Mouse (Mus musculus) intestine, postnatal 0 days (tissue): ENCODE measurements around the gene Tead1. TPM values are rescaled to one million over a fixed set of nuclear protein-coding genes. Genes with fewer than 3 reads are reported as not detected.

Source experiments
- ATAC-seq: fragments of 200-750 bp; cut with Nextera tagmentation; 2 replicates; pipeline ENCODE4 v1.8.0; 2017; ENCODE audit warnings: mild to moderate bottlenecking, moderate TSS enrichment, moderate library complexity
- H3K27ac ChIP-seq: fragments of 300-500 bp; sonication (generic); 2 replicates; pipeline ENCODE4 v1.5.1; 2014; ENCODE audit warnings: mild to moderate bottlenecking, low read depth, low read length, moderate library complexity
- H3K27me3 ChIP-seq: fragments of 300-500 bp; sonication (generic); replicated peaks from 2 replicates; pipeline ENCODE4 v1.6.1; 2014; ENCODE audit warnings: low read length, mixed read lengths; ENCODE audit not compliant: control insufficient read depth, insufficient read depth
- H3K36me3 ChIP-seq: fragments of 300-500 bp; sonication (generic); 2 replicates; pipeline ENCODE4 v1.6.1; 2014; ENCODE audit warnings: mild to moderate bottlenecking, moderate library complexity; ENCODE audit not compliant: control insufficient read depth, insufficient read depth
- H3K4me1 ChIP-seq: fragments of 300-500 bp; sonication (generic); replicated peaks from 2 replicates; pipeline ENCODE4 v1.6.1; 2014; ENCODE audit warnings: antibody characterized with exemption, low read length, mixed read lengths; ENCODE audit not compliant: control insufficient read depth, insufficient read depth
- H3K4me2 ChIP-seq: fragments of 300-500 bp; sonication (generic); replicated peaks from 2 replicates; pipeline ENCODE4 v1.6.1; 2014; ENCODE audit warnings: low read depth, mild to moderate bottlenecking, moderate library complexity
- H3K4me3 ChIP-seq: fragments of 300-500 bp; sonication (generic); 2 replicates; pipeline ENCODE4 v1.5.1; 2014; ENCODE audit warnings: low read depth, low read length
- H3K9ac ChIP-seq: fragments of 300-500 bp; sonication (generic); 2 replicates; pipeline ENCODE4 v1.6.1; 2014; ENCODE audit warnings: mild to moderate bottlenecking, low read depth, low read length
- H3K9me3 ChIP-seq: fragments of 300-500 bp; sonication (generic); 2 replicates; pipeline ENCODE4 v1.6.1; 2016; ENCODE audit warnings: mixed run types; ENCODE audit not compliant: control insufficient read depth
- CTCF ChIP-seq: sonication (generic); IDR thresholded peaks from 2 replicates; pipeline ENCODE4 v1.5.1; 2016; ENCODE audit warnings: low read depth, mild to moderate bottlenecking, control low read depth, antibody characterized with exemption, moderate library complexity
- WGBS: fragments of 180-500 bp; shearing (Covaris S2); extraction: QIAGEN DNeasy Blood & Tissue Kit; methylation state at CpG from one replicate; pipeline ENCODE4 v1.1.7; 2014; 5-methylcytosine and 5-hydroxymethylcytosine counted together
- polyA plus RNA-seq: library from polyadenylated mRNA; unstranded; fragments of >200 nt; fragmentation: Nextera tagmentation; extraction: Ambion mirVana; gene quantifications from 2 replicates; pipeline ENCODE4 v1.2.1, GENCODE M21; 2015

Gene Tead1
- polyA plus RNA-seq, 1 experiment from 2014 or later = 7.4 TPM

GRCm38 (mm10) chr7:112730209-112730608, 51.1 kb downstream of the Tead1 start:
- 35% methylated on average over 5 of the region's 5 CpGs for WGBS
- no peak overlapping the region for H3K4me2 ChIP-seq
- no peak overlapping the region for H3K9ac ChIP-seq
- no peaks in the 10 kb centered on the region for H3K9me3 ChIP-seq
- no peak for ATAC-seq
- H3K36me3 ChIP-seq = no peaks in the 10 kb centered on the region
- H3K27ac ChIP-seq = no peak overlapping the region
- no peak overlapping the region for H3K4me3 ChIP-seq
- 0 out of 2 replicates have a peak, but pooled peaks cover 3% of the 10 kb centered on the region for H3K4me1 ChIP-seq
- no peaks in the 10 kb centered on the region for H3K27me3 ChIP-seq
- no peak for TF ChIP-seq CTCF

- no peak for TF ChIP-seq CTCF
- no peak overlapping the region for H3K27ac ChIP-seq
- WGBS = 58% methylated on average over 8 of the region's 8 CpGs
- H3K36me3 ChIP-seq = no peaks in the 10 kb centered on the region
- no peak overlapping the region for H3K4me3 ChIP-seq
- 0 out of 2 replicates have a peak, but pooled peaks cover 3% of the 10 kb centered on the region for H3K4me1 ChIP-seq
- H3K27me3 ChIP-seq = no peaks in the 10 kb centered on the region
- no peak overlapping the region for H3K9ac ChIP-seq
- H3K9me3 ChIP-seq = no peaks in the 10 kb centered on the region
- no peak overlapping the region for H3K4me2 ChIP-seq
- ATAC-seq = no peak
Observed at GRCm38 (mm10) chr7:112731584-112731983, 52.5 kb downstream of the Tead1 start.

GRCm38 (mm10) chr7:112739174-112739573, 60.1 kb downstream of the Tead1 start:
- no peak overlapping the region for H3K9ac ChIP-seq
- TF ChIP-seq CTCF = no peak
- no peak overlapping the region for H3K4me2 ChIP-seq
- 73% methylated on average over 6 of the region's 6 CpGs for WGBS
- no peak overlapping the region for H3K4me3 ChIP-seq
- no peak overlapping the region for H3K27ac ChIP-seq
- no peaks in the 10 kb centered on the region for H3K36me3 ChIP-seq
- no peaks in the 10 kb centered on the region for H3K9me3 ChIP-seq
- peaks cover 14% of the 10 kb centered on the region for H3K4me1 ChIP-seq
- no peak for ATAC-seq
- H3K27me3 ChIP-seq = no peaks in the 10 kb centered on the region

GRCm38 (mm10) chr7:112741790-112742189, 62.7 kb downstream of the Tead1 start:
- ATAC-seq = no peak
- H3K9ac ChIP-seq = no peak overlapping the region
- no peaks in the 10 kb centered on the region for H3K36me3 ChIP-seq
- no peak overlapping the region for H3K27ac ChIP-seq
- 58% methylated on average over 12 of the region's 12 CpGs for WGBS
- no peak for TF ChIP-seq CTCF
- no peak overlapping the region for H3K4me3 ChIP-seq
- no peaks in the 10 kb centered on the region for H3K27me3 ChIP-seq
- peaks cover 14% of the 10 kb centered on the region for H3K4me1 ChIP-seq
- H3K4me2 ChIP-seq = no peak overlapping the region
- H3K9me3 ChIP-seq = no peaks in the 10 kb centered on the region

- H3K4me2 ChIP-seq = peak overlapping the region; percentile 51; the same call in 1 of the 2 replicates
- no peak overlapping the region for H3K4me3 ChIP-seq
- ATAC-seq = no peak; the same call in 1 of the 2 replicates
- no peak overlapping the region for H3K27ac ChIP-seq
- no peaks in the 10 kb centered on the region for H3K36me3 ChIP-seq
- H3K4me1 ChIP-seq = peaks cover 18% of the 10 kb centered on the region
- no peak for TF ChIP-seq CTCF
- 39% methylated on average over 7 of the region's 7 CpGs for WGBS
- no peaks in the 10 kb centered on the region for H3K9me3 ChIP-seq
- no peak overlapping the region for H3K9ac ChIP-seq
- H3K27me3 ChIP-seq = no peaks in the 10 kb centered on the region
Observed at GRCm38 (mm10) chr7:112743063-112743462, 63.9 kb downstream of the Tead1 start.

- no peak overlapping the region for H3K27ac ChIP-seq
- no peaks in the 10 kb centered on the region for H3K27me3 ChIP-seq
- peak overlapping the region; percentile 51 for H3K4me2 ChIP-seq
- H3K36me3 ChIP-seq = no peaks in the 10 kb centered on the region
- peaks cover 18% of the 10 kb centered on the region for H3K4me1 ChIP-seq
- WGBS = 16% methylated on average over 11 of the region's 11 CpGs
- H3K9ac ChIP-seq = no peak overlapping the region
- 0 out of 2 replicates have a peak, but pooled peaks have one; percentile 45 for ATAC-seq
- H3K4me3 ChIP-seq = no peak overlapping the region
- H3K9me3 ChIP-seq = no peaks in the 10 kb centered on the region
- no peak for TF ChIP-seq CTCF
Observed at GRCm38 (mm10) chr7:112743621-112744395, 64.7 kb downstream of the Tead1 start.
